Mouse (Mus musculus) G1E (cell line): Measurements from ENCODE around the gene 1700015F17Rik.

Source experiments
- CTCF ChIP-seq: IDR thresholded peaks from 2 replicates; pipeline ENCODE4 v1.5.1; 2012; ENCODE audit warnings: low read depth, low read length, inconsistent platforms, mixed read lengths
- GATA1 ChIP-seq: IDR thresholded peaks from 2 replicates; pipeline ENCODE4 v1.6.1; 2012; ENCODE audit warnings: borderline replicate concordance, low read length, inconsistent platforms, mixed read lengths
- POLR2AphosphoS5 ChIP-seq: IDR thresholded peaks from 2 replicates; pipeline ENCODE4 v1.6.1; 2012; ENCODE audit warnings: low read depth, low read length, inconsistent platforms; ENCODE audit not compliant: insufficient replicate concordance
- TAL1 ChIP-seq: conservative IDR thresholded peaks from 2 replicates; pipeline ENCODE4 v1.6.1; 2012; ENCODE audit warnings: low read depth, low read length, inconsistent platforms, mixed read lengths

- TF ChIP-seq CTCF (no peak), TAL1 (no peak), GATA1 (no peak), POLR2AphosphoS5 (no peak)
Observed at GRCm38 (mm10) chr5:5419253-5419652, 59.7 kb downstream of the 1700015F17Rik start.
